Mouse (Mus musculus) lung, adult 2 months (tissue): Measurements from ENCODE around the gene Cask.

Experiments used
- CTCF ChIP-seq: fragments of 200-500 bp; IDR thresholded peaks from 2 replicates; pipeline ENCODE4 v1.5.1; 2011; ENCODE audit warnings: mild to moderate bottlenecking, low read length, control low read depth; ENCODE audit not compliant: insufficient read depth
- POLR2A ChIP-seq: fragments of 200-500 bp; IDR thresholded peaks from 2 replicates; pipeline ENCODE4 v1.6.1; 2011; ENCODE audit warnings: low read depth, mild to moderate bottlenecking, control low read depth, low read length, borderline replicate concordance; ENCODE audit errors: extremely low read depth

- TF ChIP-seq CTCF, result peak; percentile 47
- no peak for TF ChIP-seq POLR2A
These were observed 141.0 kb downstream of the Cask start for GRCm38 (mm10) chrX:13710174-13710573.
